Mouse (Mus musculus): ENCODE measurements around the gene Cp.

DNA sequence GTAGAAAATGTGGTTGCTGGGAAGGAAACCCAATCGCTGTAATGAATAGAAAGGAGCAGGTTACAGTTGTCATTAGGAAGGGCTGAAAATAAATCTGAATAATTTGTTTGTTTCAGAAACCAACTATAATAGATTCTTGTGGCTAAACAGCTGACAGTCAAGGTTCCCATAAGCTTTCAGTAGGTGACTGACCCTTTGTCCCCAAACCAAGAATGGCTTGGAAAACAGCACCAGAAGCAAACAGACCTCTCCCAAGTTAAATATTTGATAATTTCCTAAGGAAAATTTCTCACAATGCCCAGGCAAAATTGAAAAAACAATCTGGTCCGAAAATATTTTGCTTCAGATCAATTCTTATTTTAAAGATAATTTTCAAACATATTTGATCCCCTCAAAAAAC lies 4.5 kb downstream of the Cp start:
- TF ChIP-seq GATA1 (IDR thresholded peaks at IDR 0.05; ENCODE audit: borderline replicate concordance, low read length) (no peak), FLI1 (IDR thresholded peaks at IDR 0.05; ENCODE audit: low read length) (no peak)
